Mouse (Mus musculus) erythroblast, embryonic 14.5 days (primary cell): ENCODE measurements around the gene Zc2hc1b.

ENCODE experiments used
- GATA1 ChIP-seq: IDR thresholded peaks from 2 replicates; pipeline ENCODE4 v1.6.1; 2012; ENCODE audit warnings: low read length, inconsistent platforms, mixed read lengths
- TAL1 ChIP-seq: IDR thresholded peaks from 3 replicates; pipeline ENCODE4 v1.6.1; 2012; ENCODE audit warnings: low read length, inconsistent platforms, mixed read lengths

DNA sequence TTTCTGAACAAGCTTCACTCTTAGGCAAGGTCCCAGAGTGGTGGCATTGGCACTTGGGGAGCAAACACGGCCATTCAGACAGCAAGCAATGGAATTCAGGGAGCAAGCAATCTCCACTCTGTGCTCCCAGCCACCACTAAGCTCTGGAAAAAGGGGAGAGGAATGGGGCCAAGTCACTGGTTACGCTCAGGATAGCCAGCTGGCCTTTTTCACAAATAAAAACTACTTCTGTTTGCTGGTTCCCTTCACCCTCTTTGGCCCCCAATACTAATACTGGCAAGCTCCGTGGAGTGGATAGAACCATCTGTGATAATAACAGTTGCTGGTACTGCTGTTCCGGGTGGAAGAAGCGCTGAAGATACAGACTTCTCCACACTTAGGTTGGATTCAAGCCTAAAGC, 26.5 kb downstream of the Zc2hc1b start:
- TF ChIP-seq GATA1 (no peak), TAL1 (no peak)
